Mouse (Mus musculus) MEL (cell line): Measurements from ENCODE around the gene Sv2a. TPM values are rescaled to one million over a fixed set of nuclear protein-coding genes. Genes with fewer than 3 reads are reported as not detected.

ENCODE experiments used
- DNase-seq: peaks from one replicate; pipeline ENCODE4 v3.0.0; 2011; ENCODE audit warnings: low read depth, low spot score
- H3K27ac ChIP-seq: 2 replicates; pipeline ENCODE4 v1.5.1; 2012; ENCODE audit warnings: low read depth, mild to moderate bottlenecking, control low read depth, low read length, moderate library complexity; ENCODE audit not compliant: control insufficient read depth
- H3K27me3 ChIP-seq, 2 experiments: fragments of 150-350 bp in 1 of 2; sonication (generic) in 1 of 2; 2 replicates each; pipeline ENCODE4 v1.6.1; 2012; ENCODE audit warnings: low read length in 2 of 2, mild to moderate bottlenecking in 2 of 2, improper control_type of control experiment in 1 of 2, moderate library complexity in 1 of 2; ENCODE audit not compliant: insufficient read depth in 2 of 2, control insufficient read depth in 1 of 2
- H3K36me3 ChIP-seq, 2 experiments: 2 replicates each; pipeline ENCODE4 v1.6.1; 2012 to 2014; ENCODE audit warnings: low read length in 2 of 2, improper control_type of control experiment in 1 of 2, inconsistent platforms in 1 of 2, mild to moderate bottlenecking in 1 of 2; ENCODE audit not compliant: insufficient read depth in 2 of 2, control insufficient read depth in 1 of 2
- H3K4me1 ChIP-seq, 2 experiments: fragments of 150-350 bp in 1 of 2; sonication (generic) in 1 of 2; 2 replicates each; pipeline ENCODE4 v1.6.1; 2012; ENCODE audit warnings: low read length in 2 of 2, improper control_type of control experiment in 1 of 2, mild to moderate bottlenecking in 1 of 2; ENCODE audit not compliant: insufficient read depth in 2 of 2, control insufficient read depth in 1 of 2
- H3K4me3 ChIP-seq, 2 experiments: fragments of 150-350 bp in 1 of 2; sonication (generic) in 1 of 2; 2 replicates each; pipeline ENCODE4 v1.5.1; 2012; ENCODE audit warnings: low read depth in 2 of 2, low read length in 2 of 2, mild to moderate bottlenecking in 2 of 2, moderate library complexity in 2 of 2, control low read depth in 1 of 2, improper control_type of control experiment in 1 of 2; ENCODE audit not compliant: control insufficient read depth in 1 of 2, insufficient read depth in 1 of 2
- H3K79me2 ChIP-seq: 2 replicates; pipeline ENCODE4 v1.6.1; 2012; ENCODE audit warnings: mild to moderate bottlenecking, low read length, moderate library complexity; ENCODE audit not compliant: control insufficient read depth, poor library complexity, insufficient read depth
- H3K9ac ChIP-seq: 2 replicates; pipeline ENCODE4 v1.6.1; 2012; ENCODE audit warnings: low read depth, mild to moderate bottlenecking, control low read depth, low read length, moderate library complexity; ENCODE audit not compliant: control insufficient read depth, poor library complexity, severe bottlenecking
- H3K9me3 ChIP-seq: fragments of 150-350 bp; sonication (generic); replicated peaks from 2 replicates; pipeline ENCODE4 v1.6.1; 2012; ENCODE audit warnings: mild to moderate bottlenecking, low read length, improper control_type of control experiment, moderate library complexity; ENCODE audit not compliant: insufficient read depth
- CHD1 ChIP-seq: IDR thresholded peaks from 2 replicates; pipeline ENCODE4 v1.6.1; 2012; ENCODE audit warnings: low read depth, mild to moderate bottlenecking, inconsistent platforms, low read length, improper control_type of control experiment
- CTCF ChIP-seq, 3 experiments: IDR thresholded peaks in 2 of 3; conservative IDR thresholded peaks in 1 of 3; 2 replicates each; pipeline ENCODE4 v1.5.1; 2011 to 2012; ENCODE audit warnings: low read length in 3 of 3, low read depth in 2 of 3, mild to moderate bottlenecking in 2 of 3, improper control_type of control experiment in 1 of 3, inconsistent platforms in 1 of 3, mixed read lengths in 1 of 3, moderate library complexity in 1 of 3; ENCODE audit not compliant: control insufficient read depth in 1 of 3, insufficient read depth in 1 of 3, poor library complexity in 1 of 3, severe bottlenecking in 1 of 3
- ELF1 ChIP-seq: IDR thresholded peaks from 2 replicates; pipeline ENCODE4 v1.6.1; 2014; ENCODE audit warnings: low read depth, mild to moderate bottlenecking, inconsistent platforms, low read length, improper control_type of control experiment, moderate library complexity
- EP300 ChIP-seq, 2 experiments: IDR thresholded peaks; 2 replicates each; pipeline ENCODE4 v1.6.1; 2011; ENCODE audit warnings: improper control_type of control experiment in 2 of 2, low read length in 2 of 2, low read depth in 1 of 2, mild to moderate bottlenecking in 1 of 2
- GABPA ChIP-seq: IDR thresholded peaks from 2 replicates; pipeline ENCODE4 v1.6.1; 2012; ENCODE audit warnings: low read depth, mild to moderate bottlenecking, inconsistent platforms, low read length, improper control_type of control experiment, moderate library complexity
- GATA1 ChIP-seq: IDR thresholded peaks from 2 replicates; pipeline ENCODE4 v1.6.1; 2011; ENCODE audit warnings: low read depth, low read length, improper control_type of control experiment
- HCFC1 ChIP-seq: IDR thresholded peaks from 2 replicates; pipeline ENCODE4 v1.6.1; 2012; ENCODE audit warnings: low read depth, mild to moderate bottlenecking, inconsistent platforms, low read length, improper control_type of control experiment, moderate library complexity
- JUND ChIP-seq: IDR thresholded peaks from 2 replicates; pipeline ENCODE4 v1.6.1; 2011; ENCODE audit warnings: low read depth, mild to moderate bottlenecking, improper control_type of control experiment, low read length
- KAT2A ChIP-seq: conservative IDR thresholded peaks from 2 replicates; pipeline ENCODE4 v1.6.1; 2012; ENCODE audit warnings: low read depth, low read length, improper control_type of control experiment, inconsistent platforms
- MAFK ChIP-seq: IDR thresholded peaks from 2 replicates; pipeline ENCODE4 v1.6.1; 2011; ENCODE audit warnings: low read depth, mild to moderate bottlenecking, low read length, improper control_type of control experiment, borderline replicate concordance
- MAX ChIP-seq: IDR thresholded peaks from 2 replicates; pipeline ENCODE4 v1.6.1; 2011; ENCODE audit warnings: low read length, improper control_type of control experiment
- MEF2A ChIP-seq: IDR thresholded peaks from 2 replicates; pipeline ENCODE4 v1.6.1; 2014; ENCODE audit warnings: low read depth, mild to moderate bottlenecking, inconsistent platforms, low read length, improper control_type of control experiment; ENCODE audit not compliant: poor library complexity, insufficient replicate concordance, severe bottlenecking; ENCODE audit errors: extremely low read depth
- MYC ChIP-seq: IDR thresholded peaks from 2 replicates; pipeline ENCODE4 v1.6.1; 2011; ENCODE audit warnings: low read depth, mild to moderate bottlenecking, low read length, improper control_type of control experiment, moderate library complexity
- NELFE ChIP-seq: IDR thresholded peaks from 2 replicates; pipeline ENCODE4 v1.6.1; 2011; ENCODE audit warnings: low read depth, low read length, improper control_type of control experiment
- NRF1 ChIP-seq: IDR thresholded peaks from 2 replicates; pipeline ENCODE4 v1.6.1; 2014; ENCODE audit warnings: low read depth, mild to moderate bottlenecking, inconsistent platforms, low read length, improper control_type of control experiment, moderate library complexity; ENCODE audit not compliant: poor library complexity, insufficient read depth, severe bottlenecking
- POLR2A ChIP-seq, 2 experiments: IDR thresholded peaks; 2 replicates each; pipeline ENCODE4 v1.6.1; 2011 to 2012; ENCODE audit warnings: low read length in 2 of 2, mild to moderate bottlenecking in 2 of 2, control low read depth in 1 of 2, improper control_type of control experiment in 1 of 2, low read depth in 1 of 2, moderate library complexity in 1 of 2; ENCODE audit not compliant: control insufficient read depth in 1 of 2, insufficient read depth in 1 of 2, poor library complexity in 1 of 2
- POLR2AphosphoS2 ChIP-seq: IDR thresholded peaks from 2 replicates; pipeline ENCODE4 v1.6.1; 2011; ENCODE audit warnings: low read length, improper control_type of control experiment
- POLR2AphosphoS5 ChIP-seq: IDR thresholded peaks from 2 replicates; pipeline ENCODE4 v1.6.1; 2012; ENCODE audit warnings: low read depth, borderline replicate concordance, mild to moderate bottlenecking, inconsistent platforms, low read length, moderate library complexity, mixed read lengths
- RCOR1 ChIP-seq: IDR thresholded peaks from 2 replicates; pipeline ENCODE4 v1.6.1; 2012; ENCODE audit warnings: low read depth, mild to moderate bottlenecking, inconsistent platforms, low read length, improper control_type of control experiment
- SMC3 ChIP-seq: IDR thresholded peaks from 2 replicates; pipeline ENCODE4 v1.6.1; 2011; ENCODE audit warnings: low read depth, low read length, improper control_type of control experiment
- TAL1 ChIP-seq: IDR thresholded peaks from 2 replicates; pipeline ENCODE4 v1.6.1; 2012; ENCODE audit warnings: mild to moderate bottlenecking, inconsistent platforms, low read length, moderate library complexity, mixed read lengths
- TBP ChIP-seq: IDR thresholded peaks from 2 replicates; pipeline ENCODE4 v1.8.0; 2011; ENCODE audit warnings: low read depth, low read length, improper control_type of control experiment
- TCF12 ChIP-seq: IDR thresholded peaks from 2 replicates; pipeline ENCODE4 v1.6.1; 2014; ENCODE audit warnings: low read depth, mild to moderate bottlenecking, inconsistent platforms, low read length, improper control_type of control experiment, moderate library complexity
- USF2 ChIP-seq, 2 experiments: IDR thresholded peaks; 2 replicates each; pipeline ENCODE4 v1.6.1; 2011 to 2012; ENCODE audit warnings: improper control_type of control experiment in 2 of 2, low read length in 2 of 2, borderline replicate concordance in 1 of 2, inconsistent platforms in 1 of 2, low read depth in 1 of 2, mild to moderate bottlenecking in 1 of 2; ENCODE audit not compliant: insufficient read depth in 1 of 2
- ZC3H11A ChIP-seq: IDR thresholded peaks from 2 replicates; pipeline ENCODE4 v1.6.1; 2012; ENCODE audit warnings: low read depth, mild to moderate bottlenecking, inconsistent platforms, low read length, improper control_type of control experiment
- ZKSCAN1 ChIP-seq: IDR thresholded peaks from 2 replicates; pipeline ENCODE4 v1.6.1; 2012; ENCODE audit warnings: low read depth, mild to moderate bottlenecking, inconsistent platforms, low read length, improper control_type of control experiment, moderate library complexity
- ZMIZ1 ChIP-seq: IDR thresholded peaks from 2 replicates; pipeline ENCODE4 v1.6.1; 2012; ENCODE audit warnings: low read depth, mild to moderate bottlenecking, inconsistent platforms, low read length, improper control_type of control experiment, moderate library complexity
- ZNF384 ChIP-seq: IDR thresholded peaks from 2 replicates; pipeline ENCODE4 v1.6.1; 2012; ENCODE audit warnings: low read depth, mild to moderate bottlenecking, inconsistent platforms, low read length, improper control_type of control experiment
- polyA plus RNA-seq, 2 experiments: library from polyadenylated mRNA; stranded (reverse) in 1 of 2; unstranded in 1 of 2; fragments of >175 nt in 1 of 2; fragments of >200 nt in 1 of 2; gene quantifications; 2 replicates each; pipeline versions ENCODE4 v1.2.1 to v1.2.4; 2012; ENCODE audit warnings: low replicate concordance in 2 of 2, low read depth in 1 of 2; ENCODE audit not compliant: insufficient read length in 2 of 2, insufficient read depth in 1 of 2, missing spikeins in 1 of 2
- total RNA-seq: library from RNA; depleted of rRNA; stranded (reverse); fragments of 300-350 nt; gene quantifications from 2 replicates; pipeline ENCODE4 v1.2.3, GENCODE M21; 2012

Sv2a gene
- total and polyA plus RNA-seq, 3 experiments: 0.77 to 3.3 TPM; not detected in 1

DNA sequence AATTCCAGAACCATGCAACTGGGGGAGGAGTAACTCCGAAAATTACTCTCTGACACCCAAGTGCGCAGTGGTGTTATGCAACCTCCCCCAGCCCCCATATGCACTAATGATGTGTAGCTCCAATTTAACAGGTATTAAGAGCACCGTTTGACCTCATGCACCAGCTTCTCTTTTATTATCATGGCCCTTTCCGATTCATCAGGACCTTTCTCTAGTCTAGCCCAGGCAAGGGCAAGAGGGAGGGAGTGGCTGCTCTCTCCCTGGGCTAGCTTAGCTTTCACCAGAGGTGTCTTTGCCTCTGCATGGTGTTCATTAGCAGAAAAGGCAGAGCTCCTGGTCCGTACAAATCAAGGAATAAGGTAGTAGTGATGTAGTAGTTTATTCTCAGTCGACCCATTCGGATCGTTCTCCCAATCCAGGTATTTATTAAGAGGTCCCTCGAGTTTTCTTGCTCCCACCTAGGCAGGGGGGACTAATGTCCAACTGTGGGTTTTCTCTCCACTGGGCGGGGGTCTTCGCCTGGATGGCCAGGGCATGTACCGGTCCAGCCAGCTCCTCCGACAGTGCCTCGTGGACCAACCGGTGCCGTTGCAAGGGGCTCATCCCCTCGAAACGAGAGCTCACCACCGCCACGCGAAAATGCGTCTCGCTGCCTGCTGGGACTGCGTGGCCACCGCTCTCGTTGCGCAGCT lies 15.6 kb downstream of the Sv2a start:
- peak overlapping the region; percentile 87 for H3K27ac ChIP-seq
- TF ChIP-seq ZMIZ1 (no peak), CTCF (IDR thresholded peaks at IDR 0.05 in 2 of 3, conservative IDR thresholded peaks at IDR 0.05 in 1 of 3; ENCODE audit: control insufficient read depth in 1 of 3, insufficient read depth in 1 of 3, low read depth in 2 of 3, low read length in 3 of 3, poor library complexity in 1 of 3, severe bottlenecking in 1 of 3) (no peak), JUND (no peak), ZC3H11A (no peak), SMC3 (no peak), POLR2AphosphoS5 (no peak), CHD1 (0 out of 2 replicates have a peak, but pooled peaks have one; percentile 26), MAX (no peak), TCF12 (no peak), RCOR1 (no peak), MYC (no peak), ZKSCAN1 (no peak), NRF1 (peak; percentile 27; the same call in 1 of the 2 replicates), MAFK (no peak), KAT2A (no peak)
- DNase-seq: peak; percentile 75
- peak overlapping the region; percentile 60 to 61 for H3K4me3 ChIP-seq
- H3K4me1 ChIP-seq: peaks cover 12 to 22% of the 10 kb centered on the region in 2 experiments
- peaks cover 0 to 16% of the 10 kb centered on the region in 2 experiments; a peak in 2 of 4 replicates for H3K36me3 ChIP-seq
- no peaks in the 10 kb centered on the region for H3K9me3 ChIP-seq
- H3K79me2 ChIP-seq: peaks cover 9% of the 10 kb centered on the region; the same call in 1 of the 2 replicates
- peak overlapping the region; percentile 72 for H3K9ac ChIP-seq
- no peaks in the 10 kb centered on the region for H3K27me3 ChIP-seq

GRCm38 (mm10) chr3:96197129-96197749 lies 16.3 kb downstream of the Sv2a start:
- no peaks in the 10 kb centered on the region for H3K27me3 ChIP-seq
- peaks cover 0 to 16% of the 10 kb centered on the region in 2 experiments; a peak in 2 of 4 replicates for H3K36me3 ChIP-seq
- H3K4me1 ChIP-seq: peaks cover 12 to 22% of the 10 kb centered on the region in 2 experiments
- peak overlapping the region; percentile 79 for H3K9ac ChIP-seq
- DNase-seq: peak; percentile 99
- peak overlapping the region; percentile 60 to 61 for H3K4me3 ChIP-seq
- no peaks in the 10 kb centered on the region for H3K9me3 ChIP-seq
- peak overlapping the region; percentile 87 for H3K27ac ChIP-seq
- peaks cover 9% of the 10 kb centered on the region; the same call in 1 of the 2 replicates for H3K79me2 ChIP-seq
- TF ChIP-seq ZMIZ1 (peak; percentile 96), JUND (no peak), MEF2A (no peak), POLR2AphosphoS2 (peak; percentile 99), MAX (peak; percentile 90), ZNF384 (no peak), NELFE (peak; percentile 100), GATA1 (peak; percentile 21; the same call in 1 of the 2 replicates), ELF1 (peak; percentile 92), EP300 (IDR thresholded peaks at IDR 0.05; ENCODE audit: low read depth in 1 of 2, low read length in 2 of 2) (peak in 1 of 2 experiments; percentile 52; a peak in 2 of 4 replicates), USF2 (IDR thresholded peaks at IDR 0.05; ENCODE audit: borderline replicate concordance in 1 of 2, insufficient read depth in 1 of 2, low read depth in 1 of 2, low read length in 2 of 2) (no peak), NRF1 (peak; percentile 69), ZKSCAN1 (no peak), TBP (peak; percentile 97), CHD1 (peak; percentile 94), GABPA (no peak), POLR2A (IDR thresholded peaks at IDR 0.05; ENCODE audit: control insufficient read depth in 1 of 2, insufficient read depth in 1 of 2, low read depth in 1 of 2, low read length in 2 of 2, poor library complexity in 1 of 2) (peak; percentile 97 to 100), TAL1 (no peak), HCFC1 (peak; percentile 100)
